8 mouse cellular contexts compared by ENCODE assay signal in the genomic region with DNA sequence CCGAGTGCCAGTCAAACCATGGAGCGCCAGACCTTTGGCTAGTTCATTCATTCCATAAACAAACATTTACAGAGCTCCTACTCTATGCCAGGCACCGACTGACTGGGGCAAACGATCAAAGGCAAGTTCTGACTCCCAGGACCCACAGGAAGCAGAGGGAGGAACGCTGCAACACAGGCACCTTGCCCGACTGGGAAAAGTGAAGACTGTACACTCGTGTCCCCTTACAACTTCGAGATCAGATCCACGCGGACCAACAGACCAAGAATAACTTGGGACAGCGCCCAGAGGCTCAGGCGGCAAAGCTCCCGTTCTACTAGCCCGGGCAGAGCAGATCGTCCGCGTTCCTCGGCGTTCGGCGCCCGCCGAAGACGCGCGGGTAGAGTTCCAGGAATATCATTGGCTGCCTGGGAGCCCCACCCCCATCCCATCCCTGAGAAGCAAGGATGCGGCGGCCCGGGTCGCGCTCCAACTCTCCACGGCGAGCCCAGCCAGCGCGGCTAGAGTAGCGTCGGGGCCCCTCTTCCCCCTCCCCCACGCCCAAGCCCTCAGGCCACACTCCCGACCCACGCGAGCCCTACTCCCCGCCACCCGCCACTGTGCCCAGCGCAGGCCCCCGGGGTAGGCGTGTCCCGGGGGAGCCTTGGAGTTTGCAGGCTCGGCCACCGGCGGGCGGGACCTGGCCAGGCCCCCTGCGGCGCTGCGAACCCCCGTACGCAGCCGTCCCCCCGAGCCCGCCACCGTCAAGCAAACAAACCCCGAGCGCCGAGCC. TPM values are rescaled to one million over a fixed set of nuclear protein-coding genes. Genes with fewer than 3 reads are reported as not detected.
DNase-seq lines count a peak whose midpoint lies in the region; ATAC-seq lines count a peak whose summit lies in the region.

No protein-coding gene starts in this region.

- peak; percentile 69; the same call in 1 of the 2 replicates for ATAC-seq in embryonic facial prominence, embryonic 15.5 days (ENCODE audit: insufficient number of reproducible peaks, low FRiP score, low TSS enrichment, low read depth)
- ATAC-seq in liver, embryonic 16.5 days (ENCODE audit: low read depth), result peak; percentile 68
- ATAC-seq in neural tube, embryonic 15.5 days (ENCODE audit: low FRiP score), result peak; percentile 88

- no peaks in the 10 kb centered on the region for H3K9me3 ChIP-seq in embryonic facial prominence, embryonic 15.5 days (replicated peaks)
- H3K9me3 ChIP-seq in heart, embryonic 10.5 days, result no peaks in the 10 kb centered on the region
- H3K9me3 ChIP-seq in liver, embryonic 16.5 days (replicated peaks; ENCODE audit: control insufficient read depth, low read length), result no peaks in the 10 kb centered on the region
- H3K9me3 ChIP-seq in neural tube, embryonic 15.5 days (replicated peaks), result no peaks in the 10 kb centered on the region

- peak overlapping the region; percentile 65 for H3K27ac ChIP-seq in embryonic facial prominence, embryonic 15.5 days (replicated peaks)
- peak overlapping the region; percentile 85 for H3K27ac ChIP-seq in heart, embryonic 10.5 days
- no peak overlapping the region for H3K27ac ChIP-seq in liver, embryonic 16.5 days (ENCODE audit: low read length)
- peak overlapping the region; percentile 45; the same call in 1 of the 2 replicates for H3K27ac ChIP-seq in neural tube, embryonic 15.5 days (replicated peaks)

- H3K4me2 ChIP-seq in embryonic facial prominence, embryonic 15.5 days (replicated peaks), result peak overlapping the region; percentile 100
- peak overlapping the region; percentile 85 for H3K4me2 ChIP-seq in liver, embryonic 16.5 days (ENCODE audit: low read depth, low read length)
- H3K4me2 ChIP-seq in neural tube, embryonic 15.5 days, result peak overlapping the region; percentile 100

- DNase-seq in ES-CJ7 (ENCODE audit: low read depth, low spot score), result peak; percentile 82
- peak; percentile 50 to 57 for DNase-seq in adrenal gland, postnatal 4 days (ENCODE audit: low spot score in 2 of 2)
- DNase-seq in heart, embryonic 10.5 days (ENCODE audit: low spot score), result peak; percentile 92
- DNase-seq in kidney, adult 9 months, result peak; percentile 92
- DNase-seq in urinary bladder, postnatal 14 days (ENCODE audit: low spot score), result peak; percentile 81

- H3K9ac ChIP-seq in embryonic facial prominence, embryonic 15.5 days, result peak overlapping the region; percentile 9; the same call in 1 of the 2 replicates
- H3K9ac ChIP-seq in liver, embryonic 16.5 days (ENCODE audit: low read depth, low read length), result peak overlapping the region; percentile 51
- peak overlapping the region; percentile 47 for H3K9ac ChIP-seq in neural tube, embryonic 15.5 days (replicated peaks)

- peaks cover 31% of the 10 kb centered on the region for H3K4me1 ChIP-seq in embryonic facial prominence, embryonic 15.5 days
- peaks cover 32% of the 10 kb centered on the region for H3K4me1 ChIP-seq in heart, embryonic 10.5 days
- H3K4me1 ChIP-seq in liver, embryonic 16.5 days (ENCODE audit: control insufficient read depth, low read depth, low read length), result peaks cover 9% of the 10 kb centered on the region
- H3K4me1 ChIP-seq in neural tube, embryonic 15.5 days, result peaks cover 23% of the 10 kb centered on the region

- H3K36me3 ChIP-seq in embryonic facial prominence, embryonic 15.5 days, result no peaks in the 10 kb centered on the region
- no peaks in the 10 kb centered on the region for H3K36me3 ChIP-seq in heart, embryonic 10.5 days
- H3K36me3 ChIP-seq in liver, embryonic 16.5 days (ENCODE audit: control insufficient read depth, insufficient read depth), result no peaks in the 10 kb centered on the region
- H3K36me3 ChIP-seq in neural tube, embryonic 15.5 days, result no peaks in the 10 kb centered on the region

- peaks cover 18% of the 10 kb centered on the region for H3K27me3 ChIP-seq in embryonic facial prominence, embryonic 15.5 days
- peaks cover 4% of the 10 kb centered on the region; the same call in 1 of the 2 replicates for H3K27me3 ChIP-seq in heart, embryonic 10.5 days (ENCODE audit: insufficient read depth, poor library complexity, severe bottlenecking)
- H3K27me3 ChIP-seq in liver, embryonic 16.5 days (ENCODE audit: control insufficient read depth, insufficient read depth, low read depth, low read length), result peaks cover 31% of the 10 kb centered on the region
- peaks cover 26% of the 10 kb centered on the region for H3K27me3 ChIP-seq in neural tube, embryonic 15.5 days (replicated peaks)

- H3K4me3 ChIP-seq in embryonic facial prominence, embryonic 15.5 days (replicated peaks), result peak overlapping the region; percentile 66
- H3K4me3 ChIP-seq in heart, embryonic 10.5 days, result peak overlapping the region; percentile 86
- peak overlapping the region; percentile 70 for H3K4me3 ChIP-seq in liver, embryonic 16.5 days (ENCODE audit: low read depth, low read length)
- peak overlapping the region; percentile 65 for H3K4me3 ChIP-seq in neural tube, embryonic 15.5 days (replicated peaks)

- WGBS in embryonic facial prominence, embryonic 15.5 days, result under 1% methylated on average over 48 of the region's 63 CpGs
- under 1% methylated on average over 63 of the region's 63 CpGs for WGBS in heart, embryonic 10.5 days
- under 1% methylated on average over 61 of the region's 63 CpGs for WGBS in liver, embryonic 16.5 days (ENCODE audit: insufficient replicate concordance)
- under 1% methylated on average over 63 of the region's 63 CpGs for WGBS in neural tube, embryonic 15.5 days

RNA-seq across cellular contexts. Expression of gene Plekha7, which starts 0.9 kb away (rescaled TPM):
- total RNA-seq in adrenal gland, postnatal 4 days (2021), result 10 to 100 TPM; 19.0 to 24.8 TPM
- 15.4 and 16.1 TPM in 2 replicates for polyA plus RNA-seq in embryonic facial prominence, embryonic 15.5 days (2015; fragmentation: Nextera tagmentation; extraction: Ambion mirVana)
- polyA plus RNA-seq in heart, embryonic 10.5 days (2016; fragmentation: Nextera tagmentation; extraction: Ambion mirVana), result 49.0 and 76.0 TPM in 2 replicates
- 3.4 and 4.2 TPM in 2 replicates for polyA plus RNA-seq in liver, embryonic 16.5 days (2015; fragmentation: Nextera tagmentation; extraction: Ambion mirVana)
- 5.4 and 12.8 TPM in 2 replicates for polyA plus RNA-seq in neural tube, embryonic 15.5 days (2015; fragmentation: Nextera tagmentation; extraction: Ambion mirVana)

RNA-seq across cellular contexts. Expression of gene Rps13, which starts 26.7 kb away (rescaled TPM):
- total RNA-seq in adrenal gland, postnatal 4 days (2021), result 100 to 1,000 TPM; 635 to 691 TPM
- 696 and 834 TPM in 2 replicates for polyA plus RNA-seq in embryonic facial prominence, embryonic 15.5 days (2015; fragmentation: Nextera tagmentation; extraction: Ambion mirVana)
- polyA plus RNA-seq in heart, embryonic 10.5 days (2016; fragmentation: Nextera tagmentation; extraction: Ambion mirVana), result 677 and 708 TPM in 2 replicates
- polyA plus RNA-seq in liver, embryonic 16.5 days (2015; fragmentation: Nextera tagmentation; extraction: Ambion mirVana), result 370 and 434 TPM in 2 replicates
- 511 and 555 TPM in 2 replicates for polyA plus RNA-seq in neural tube, embryonic 15.5 days (2015; fragmentation: Nextera tagmentation; extraction: Ambion mirVana)
